Mouse (Mus musculus) lung, adult 2 months (tissue): ENCODE data around the gene AC170998.1. TPM values are rescaled to one million over a fixed set of nuclear protein-coding genes. Genes with fewer than 3 reads are reported as not detected.
"Not testable (repeated sequence)": the region's sequence is repeated elsewhere in the genome, so short reads cannot be mapped to it uniquely, and the experiment has no call there.

ENCODE experiments used
- DNase-seq: peaks from one replicate; pipeline ENCODE4 v3.0.0; 2022
- H3K4me1 ChIP-seq: fragments of 200-500 bp; 2 replicates; pipeline ENCODE4 v1.6.1; 2011; ENCODE audit warnings: low read length; ENCODE audit not compliant: control insufficient read depth, insufficient read depth
- H3K4me3 ChIP-seq: fragments of 200-500 bp; replicated peaks from 2 replicates; pipeline ENCODE3; 2011; ENCODE audit warnings: low read depth, mild to moderate bottlenecking, control low read depth, low read length; ENCODE audit errors: extremely low read depth
- CTCF ChIP-seq: fragments of 200-500 bp; IDR thresholded peaks from 2 replicates; pipeline ENCODE4 v1.5.1; 2011; ENCODE audit warnings: mild to moderate bottlenecking, low read length, control low read depth; ENCODE audit not compliant: insufficient read depth
- POLR2A ChIP-seq: fragments of 200-500 bp; IDR thresholded peaks from 2 replicates; pipeline ENCODE4 v1.6.1; 2011; ENCODE audit warnings: low read depth, mild to moderate bottlenecking, control low read depth, low read length, borderline replicate concordance; ENCODE audit errors: extremely low read depth
- WGBS: fragments of 180-500 bp; shearing (Covaris S2); methylation state at CpG from one replicate; pipeline ENCODE4 v1.1.7; 2018; 5-methylcytosine and 5-hydroxymethylcytosine counted together
- polyA plus RNA-seq: library from polyadenylated mRNA; depleted of rRNA; stranded (reverse); fragments of >200 nt; gene quantifications from 2 replicates; pipeline ENCODE4 v1.2.3, GENCODE M21; 2012

The AC170998.1 gene
- polyA plus RNA-seq, 1 experiment = 0.77 TPM

GRCm38 (mm10) chr17:28717535-28717934, 8.3 kb upstream of the AC170998.1 start:
- Histone ChIP-seq H3K4me3 (no peak overlapping the region), H3K4me1 (peaks cover 9% of the 10 kb centered on the region)
- 67% methylated on average over 3 of the region's 3 CpGs for WGBS
- no peak for DNase-seq
- TF ChIP-seq POLR2A (no peak), CTCF (no peak)

- not testable (repeated sequence) for DNase-seq, H3K4me3 ChIP-seq, H3K4me1 ChIP-seq
- 90% methylated on average over 11 of the region's 11 CpGs for WGBS
These were observed 1.6 kb downstream of the AC170998.1 start for GRCm38 (mm10) chr17:28727511-28727910.

- Histone ChIP-seq H3K4me1 (no peaks in the 10 kb centered on the region), H3K4me3 (no peak overlapping the region)
- DNase-seq = no peak
- WGBS = 79% methylated on average over 6 of the region's 6 CpGs
- no peak for TF ChIP-seq CTCF
These were observed 9.6 kb downstream of the AC170998.1 start for GRCm38 (mm10) chr17:28735317-28736105.

GRCm38 (mm10) chr17:28736486-28736885, 10.6 kb downstream of the AC170998.1 start:
- no peaks in the 10 kb centered on the region for H3K4me1 ChIP-seq
- DNase-seq = no peak
- 68% methylated on average over 4 of the region's 4 CpGs for WGBS
- no peak overlapping the region for H3K4me3 ChIP-seq
- TF ChIP-seq POLR2A (no peak), CTCF (no peak)

GRCm38 (mm10) chr17:28737973-28738372, 12.1 kb downstream of the AC170998.1 start:
- Histone ChIP-seq H3K4me3 (no peak overlapping the region), H3K4me1 (no peaks in the 10 kb centered on the region)
- TF ChIP-seq CTCF (no peak), POLR2A (no peak)
- DNase-seq = no peak
- 83% methylated on average over 4 of the region's 4 CpGs for WGBS

- DNase-seq = no peak
- TF ChIP-seq POLR2A (no peak), CTCF (no peak)
- 96% methylated on average over 6 of the region's 6 CpGs for WGBS
- no peaks in the 10 kb centered on the region for H3K4me1 ChIP-seq
- no peak overlapping the region for H3K4me3 ChIP-seq
These were observed 13.4 kb downstream of the AC170998.1 start for GRCm38 (mm10) chr17:28739244-28739643.

GRCm38 (mm10) chr17:28743145-28743866, 17.4 kb downstream of the AC170998.1 start:
- 82% methylated on average over 11 of the region's 11 CpGs for WGBS
- Histone ChIP-seq H3K4me3 (no peak overlapping the region), H3K4me1 (no peaks in the 10 kb centered on the region)
- TF ChIP-seq POLR2A (no peak), CTCF (no peak)
- no peak for DNase-seq

GRCm38 (mm10) chr17:28743916-28744315, 18.0 kb downstream of the AC170998.1 start:
- WGBS = 93% methylated on average over 9 of the region's 9 CpGs
- DNase-seq = no peak
- H3K4me1 ChIP-seq = no peaks in the 10 kb centered on the region
- no peak overlapping the region for H3K4me3 ChIP-seq
- TF ChIP-seq CTCF = no peak
- TF ChIP-seq POLR2A = no peak

GRCm38 (mm10) chr17:28745773-28746172, 19.9 kb downstream of the AC170998.1 start:
- Histone ChIP-seq H3K4me3 (no peak overlapping the region), H3K4me1 (no peaks in the 10 kb centered on the region; the same call in 1 of the 2 replicates)
- TF ChIP-seq POLR2A = no peak
- no peak for TF ChIP-seq CTCF
- no peak for DNase-seq
- WGBS = 82% methylated on average over 6 of the region's 6 CpGs

- no peaks in the 10 kb centered on the region; the same call in 1 of the 2 replicates for H3K4me1 ChIP-seq
- 73% methylated on average over 4 of the region's 4 CpGs for WGBS
- TF ChIP-seq POLR2A (no peak), CTCF (no peak)
- no peak overlapping the region for H3K4me3 ChIP-seq
- DNase-seq = no peak
These were observed 22.1 kb downstream of the AC170998.1 start for GRCm38 (mm10) chr17:28748001-28748400.
